Mouse (Mus musculus): ENCODE data around the gene Rnf25.

Rnf25 gene

DNA sequence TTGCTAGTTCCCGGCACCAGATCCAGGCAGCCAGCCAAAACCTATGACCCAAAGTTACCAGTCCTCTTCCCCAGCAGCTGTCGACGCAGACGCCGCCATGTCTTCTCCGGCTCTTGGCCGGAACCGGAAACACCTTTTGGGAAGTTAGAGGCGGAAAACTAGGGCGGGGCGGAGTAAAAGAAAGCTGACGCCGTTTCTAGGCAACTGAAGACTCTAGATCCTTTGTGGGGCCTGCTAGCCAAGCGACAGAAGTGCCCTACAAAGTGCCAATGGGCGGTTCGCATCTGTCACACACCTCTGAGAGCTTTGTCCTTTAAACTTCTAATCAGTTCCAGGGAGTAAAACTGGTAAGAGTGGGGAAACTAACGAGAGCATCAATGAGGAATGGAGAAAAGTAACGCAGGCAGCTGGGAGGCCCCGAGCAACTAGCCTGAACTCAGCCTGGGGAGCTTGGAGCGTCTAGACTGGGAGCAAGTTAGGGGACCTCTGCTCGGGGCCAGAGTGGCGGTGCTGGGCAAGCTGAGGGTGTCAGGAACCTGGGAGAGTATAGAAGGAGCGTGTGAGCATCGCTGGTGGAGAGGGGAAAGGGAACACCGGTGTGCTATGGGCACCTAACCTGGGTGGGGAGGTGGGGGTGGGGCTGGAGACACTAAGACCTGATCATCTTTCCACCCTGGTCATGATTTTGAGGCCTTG lies at the start of gene Rnf25, which contains the start of gene Stk36:
Rnf25 (minus strand) TSS at position 131 of the 696 bp plus-strand sequence.
Stk36 (plus strand) TSS at position 179 of the 696 bp plus-strand sequence.
- DNase-seq (ENCODE audit: low read depth) = peak; percentile 88

DNA sequence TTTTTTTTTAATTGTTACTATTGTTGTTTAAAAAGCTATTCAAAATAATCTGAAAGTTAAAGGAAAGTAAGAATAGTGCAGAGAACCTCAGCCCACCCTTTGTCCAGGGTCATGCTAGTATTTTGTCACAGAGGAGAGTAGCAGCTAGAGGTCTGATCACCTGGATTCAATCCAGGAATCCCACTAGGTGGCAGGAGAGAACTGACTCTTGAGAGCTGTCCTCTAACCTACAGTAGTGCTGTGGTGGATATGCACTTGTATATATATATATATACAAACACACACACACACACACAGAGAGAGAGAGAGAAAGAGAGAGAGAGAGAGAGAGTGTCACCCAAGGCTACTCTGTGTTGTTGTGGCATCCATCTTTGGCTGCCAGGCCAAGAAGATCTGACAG lies 42.7 kb upstream of the Rnf25 start:
- DNase-seq (ENCODE audit: low read depth) = no peak

- DNase-seq (ENCODE audit: low read depth) = no peak
Observed at GRCm38 (mm10) chr1:74643524-74643923, 42.3 kb upstream of the Rnf25 start.

- DNase-seq (ENCODE audit: low read depth) = no peak
Observed at GRCm38 (mm10) chr1:74632734-74633133, 31.5 kb upstream of the Rnf25 start.

DNA sequence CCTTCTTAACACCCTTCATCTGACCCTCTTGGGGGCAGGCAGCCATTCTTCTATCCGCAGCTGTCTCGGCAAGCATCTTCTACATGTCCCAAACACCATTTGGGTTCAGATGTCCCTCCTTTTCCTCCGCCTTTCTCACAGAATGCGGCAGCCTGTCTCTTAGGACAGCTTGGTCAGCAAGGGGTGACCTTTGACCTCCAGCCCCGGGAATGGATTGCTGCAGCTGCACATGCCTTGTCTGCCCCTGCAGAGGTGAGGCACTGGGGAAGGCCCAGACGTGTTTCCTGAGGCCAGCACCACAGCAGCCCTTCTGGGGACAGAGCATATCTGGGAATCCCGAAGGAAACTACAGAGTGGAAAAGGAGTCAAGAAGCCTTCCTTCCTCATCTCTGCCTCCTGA lies 26.8 kb upstream of the Rnf25 start:
- no peak for DNase-seq (ENCODE audit: low read depth)

DNA sequence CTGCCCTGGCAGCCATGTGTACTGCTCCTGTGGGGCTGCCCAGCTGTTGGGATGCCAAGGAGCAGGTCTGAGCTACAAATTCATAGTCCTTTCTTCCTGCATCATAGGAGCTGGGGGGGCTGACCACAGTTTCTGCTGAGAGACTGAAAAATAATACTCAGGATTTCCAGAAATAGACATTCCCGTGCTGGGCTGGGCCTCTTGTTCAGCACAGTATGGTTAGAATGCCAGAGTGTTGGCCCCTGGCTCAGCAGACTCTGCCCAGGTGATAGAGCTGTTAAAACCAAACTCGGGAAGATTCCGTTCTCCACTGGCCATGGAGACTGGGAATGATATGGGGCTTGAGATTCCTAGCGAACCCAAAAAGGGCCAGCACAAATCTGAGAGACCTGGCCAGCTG lies 24.9 kb upstream of the Rnf25 start:
- no peak for DNase-seq (ENCODE audit: low read depth)

- no peak for DNase-seq (ENCODE audit: low read depth)
Observed at GRCm38 (mm10) chr1:74624183-74624582, 23.0 kb upstream of the Rnf25 start.

DNA sequence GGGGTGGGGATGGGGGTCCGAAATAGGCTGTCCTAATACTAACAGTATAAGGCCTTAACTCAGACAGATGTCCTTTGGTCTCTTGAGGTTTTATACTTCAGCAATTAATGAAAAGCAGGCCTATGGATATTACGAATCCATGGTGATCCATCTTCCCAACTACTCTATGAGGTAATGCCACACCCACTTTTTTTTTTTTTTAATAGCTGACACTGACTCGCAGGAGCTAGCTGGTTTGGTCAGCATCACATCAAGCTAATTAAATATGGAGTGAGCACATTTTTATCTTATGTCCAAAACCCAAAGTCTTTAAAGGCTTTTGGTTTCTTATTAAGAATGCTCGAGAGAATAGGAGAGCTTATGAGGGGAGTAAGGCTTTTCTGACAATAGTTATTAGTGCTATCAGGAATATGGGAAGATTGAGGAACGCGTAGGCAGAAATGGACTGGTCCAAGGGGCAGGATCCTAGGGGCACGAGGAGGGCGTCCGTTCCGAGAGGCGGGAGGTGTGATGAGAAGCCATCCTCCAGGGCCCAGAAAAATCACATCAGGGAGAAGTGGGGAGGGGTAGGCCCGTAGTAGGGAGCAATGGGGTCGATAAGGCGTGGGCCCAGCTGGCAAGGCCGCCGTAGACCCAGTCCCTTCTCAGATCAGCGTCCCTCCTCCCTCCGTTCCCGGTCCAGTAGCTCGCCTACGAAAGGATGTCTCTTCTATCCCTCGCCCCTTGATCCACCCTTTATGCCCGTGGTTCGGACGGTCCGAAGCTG lies 513 bp downstream of the Rnf25 start:
- DNase-seq (ENCODE audit: low read depth) = no peak

DNA sequence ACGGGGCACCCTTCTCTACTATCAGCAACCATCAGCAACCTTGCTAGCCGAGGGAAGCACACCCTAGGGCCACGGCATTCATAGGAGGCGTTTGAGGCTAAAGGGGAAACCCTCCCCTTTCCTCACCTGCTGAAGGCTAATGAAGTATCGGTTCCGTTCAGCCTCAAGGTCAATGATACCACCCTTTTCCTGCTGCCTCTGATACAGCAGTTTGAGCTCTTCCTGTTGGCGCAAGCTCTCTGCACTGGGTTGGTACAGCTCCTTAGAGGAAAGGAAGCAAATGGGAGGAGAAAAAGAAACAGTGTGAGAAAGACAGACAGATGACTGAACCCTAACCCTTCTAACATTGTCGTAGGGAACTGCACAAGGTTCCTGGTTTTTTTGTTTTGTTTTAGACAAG lies 6.8 kb downstream of the Rnf25 start:
- no peak for DNase-seq (ENCODE audit: low read depth)

GRCm38 (mm10) chr1:74587773-74588445 lies 13.3 kb downstream of the Rnf25 start, which contains the start of the genes Zfp142 and Bcs1l:
Gene Zfp142, minus strand, starts transcription at chr1:74588246.
Gene Bcs1l, plus strand, starts transcription at chr1:74588289.
- DNase-seq (ENCODE audit: low read depth) = peak; percentile 97

DNA sequence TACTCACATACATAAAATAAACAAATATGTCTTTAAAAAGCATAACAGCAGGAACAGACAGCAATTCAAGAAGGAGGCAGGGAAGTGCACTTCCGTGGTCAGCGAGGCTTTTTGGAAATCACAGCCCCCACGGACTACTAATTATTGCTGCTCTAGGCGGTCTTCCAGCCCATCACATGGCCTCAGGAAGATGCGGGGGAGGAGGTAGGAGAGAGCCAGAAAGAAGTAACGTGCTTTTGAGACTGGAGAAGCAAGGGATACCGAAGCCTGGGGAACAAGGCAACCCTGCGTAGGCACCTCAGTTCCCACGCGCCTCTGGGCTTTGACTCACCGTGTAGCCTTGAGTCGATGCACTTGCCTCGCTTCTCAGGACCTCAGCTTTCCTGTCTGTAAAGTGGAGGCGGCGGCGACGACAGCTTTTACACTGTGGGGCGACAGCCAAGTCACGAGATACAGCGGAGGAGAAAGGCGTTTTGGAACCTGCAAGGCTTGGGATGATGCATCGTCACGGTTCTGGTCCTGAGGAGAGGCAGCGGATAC lies 13.9 kb downstream of the Rnf25 start:
- DNase-seq (ENCODE audit: low read depth) = no peak

DNA sequence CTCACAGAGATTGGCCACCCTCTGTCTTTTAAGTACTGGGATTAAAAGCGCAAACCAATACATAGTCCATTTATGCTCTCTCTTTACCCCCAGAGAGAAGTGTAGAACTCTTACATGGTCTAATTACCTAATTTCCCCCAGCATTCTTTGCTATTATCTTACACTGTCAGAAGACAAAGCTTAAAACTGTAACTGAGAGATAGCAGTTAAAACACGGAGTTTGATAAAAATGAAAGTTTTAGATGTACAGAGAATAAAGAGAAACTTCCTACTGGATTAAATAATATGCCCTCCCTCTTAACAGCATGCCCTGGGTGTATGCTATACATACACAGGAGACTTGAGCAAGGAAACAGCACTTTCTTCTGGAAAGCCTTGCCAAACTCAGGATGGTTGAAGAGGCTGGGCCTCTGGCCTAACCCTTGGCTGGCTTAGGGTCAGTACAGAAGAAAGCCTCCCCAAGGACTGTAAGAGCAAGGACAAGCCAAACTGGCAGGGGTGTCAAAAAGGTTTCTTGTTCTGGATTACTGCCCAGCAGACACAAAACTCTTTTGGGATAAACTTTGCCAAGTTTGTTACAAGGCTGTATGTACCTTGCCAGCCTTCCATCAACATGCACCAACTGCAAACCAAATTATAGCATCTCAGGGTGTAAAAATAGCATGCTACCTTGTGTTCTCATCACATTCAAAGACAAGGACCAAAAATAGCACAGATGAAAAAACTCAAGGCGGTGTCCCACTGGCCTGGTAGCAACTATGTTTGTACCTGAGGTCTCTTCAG lies 16.4 kb downstream of the Rnf25 start:
- DNase-seq (ENCODE audit: low read depth) = no peak

DNA sequence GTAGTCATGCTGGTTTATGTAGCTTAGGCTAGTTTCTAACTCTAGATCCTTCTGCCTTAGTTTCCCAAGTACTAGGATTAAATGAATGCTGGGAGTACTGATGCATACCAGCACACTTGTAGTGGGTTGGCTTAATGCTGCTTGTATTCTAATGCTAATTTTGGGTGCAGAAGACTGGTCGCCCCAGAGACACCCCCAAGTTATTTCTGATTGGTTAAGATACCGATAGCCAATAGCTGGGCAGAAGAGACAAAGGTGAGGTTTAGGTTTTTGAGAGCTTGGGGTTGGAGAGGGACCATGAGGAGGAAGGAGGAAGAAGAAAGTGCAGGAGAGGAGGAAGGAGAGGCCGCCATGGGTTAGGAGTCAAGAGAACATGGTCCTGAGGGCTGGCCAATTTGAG lies 18.6 kb downstream of the Rnf25 start:
- no peak for DNase-seq (ENCODE audit: low read depth)

DNA sequence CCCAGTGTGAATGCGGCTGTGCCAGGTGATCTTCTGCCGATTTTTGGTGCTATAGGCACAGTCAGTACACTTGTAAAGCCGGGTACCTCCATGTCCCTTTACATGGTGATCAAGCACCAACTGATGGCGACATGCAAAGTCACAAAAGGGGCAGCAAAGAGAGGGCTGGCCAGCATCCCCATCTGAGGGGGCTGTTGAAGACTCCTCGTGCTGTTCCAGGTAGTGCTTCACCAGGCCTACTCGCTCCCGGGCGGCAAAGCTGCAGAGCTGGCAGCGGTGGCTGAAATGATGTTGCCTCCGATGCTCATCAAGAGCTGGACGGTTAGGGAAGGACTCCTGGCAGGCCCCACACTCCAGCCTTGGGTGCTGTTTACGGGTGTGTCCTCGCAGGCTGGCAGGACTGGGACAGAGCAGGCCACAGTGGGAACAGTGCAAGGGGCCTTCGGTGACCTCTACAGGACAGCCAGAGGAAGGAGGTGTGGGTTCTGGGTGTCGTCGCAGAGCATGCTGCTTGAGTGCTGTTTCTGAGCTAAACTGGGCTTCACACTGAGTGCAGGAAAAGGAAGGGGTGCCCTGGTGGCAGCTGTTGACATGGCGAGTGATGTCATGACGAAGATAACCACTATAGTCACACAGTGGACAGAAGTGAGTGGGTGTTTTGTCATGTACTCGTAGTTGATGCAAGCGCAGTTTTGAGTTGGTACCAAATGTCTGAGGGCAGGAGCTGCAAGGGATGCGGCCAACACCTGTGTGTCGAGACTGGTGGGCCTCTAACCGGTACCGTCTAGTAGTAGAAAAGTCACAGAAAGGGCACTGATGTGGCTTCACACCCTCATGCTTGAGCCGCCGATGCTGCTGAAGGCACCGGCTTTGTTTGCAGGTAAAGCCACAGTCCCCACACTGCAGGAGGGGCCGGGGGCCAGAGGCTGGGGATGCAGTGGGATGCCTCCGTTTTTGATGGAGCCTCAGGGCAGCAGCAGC lies 31.2 kb downstream of the Rnf25 start:
- DNase-seq (ENCODE audit: low read depth) = no peak

DNA sequence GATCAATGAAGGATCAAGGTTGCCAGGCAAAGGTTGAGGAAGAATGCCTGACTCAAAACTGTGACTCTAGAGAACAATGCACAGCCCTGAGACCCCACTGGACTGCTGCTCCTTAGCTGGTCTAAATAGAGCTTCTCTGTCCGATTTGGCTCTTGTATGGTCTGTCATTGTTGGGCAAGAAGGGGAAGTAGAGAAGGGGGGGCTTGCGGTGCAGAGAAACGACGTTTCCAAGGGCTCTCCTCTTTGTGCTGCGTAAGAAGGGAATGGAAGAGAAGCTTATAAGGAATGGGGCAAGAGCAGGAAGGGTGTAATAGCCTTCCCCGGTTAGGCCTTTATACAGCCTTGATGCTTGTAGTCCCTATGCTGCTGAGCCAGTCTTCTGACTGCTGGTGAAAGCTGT lies 35.4 kb downstream of the Rnf25 start:
- DNase-seq (ENCODE audit: low read depth) = no peak

- no peak for DNase-seq (ENCODE audit: low read depth)
Observed at GRCm38 (mm10) chr1:74559061-74559460, 42.1 kb downstream of the Rnf25 start.

- no peak for DNase-seq (ENCODE audit: low read depth)
Observed at GRCm38 (mm10) chr1:74544184-74544583, 57.0 kb downstream of the Rnf25 start, which contains the start of gene Usp37. Gene Usp37, minus strand, starts transcription at chr1:74544284.
